Mouse (Mus musculus) testis, adult 2 months (tissue): ENCODE data around the gene Fgf7.

Source experiments
- CTCF ChIP-seq: fragments of 200-500 bp; IDR thresholded peaks from 2 replicates; pipeline ENCODE4 v1.5.1; 2012; ENCODE audit warnings: low read depth, mild to moderate bottlenecking, inconsistent platforms, low read length, moderate library complexity; ENCODE audit not compliant: control insufficient read depth, insufficient read depth, insufficient replicate concordance
- POLR2A ChIP-seq: fragments of 200-500 bp; IDR thresholded peaks from 2 replicates; pipeline ENCODE4 v1.6.1; 2012; ENCODE audit warnings: low read depth, mild to moderate bottlenecking, inconsistent platforms, low read length, moderate library complexity; ENCODE audit not compliant: control insufficient read depth

DNA sequence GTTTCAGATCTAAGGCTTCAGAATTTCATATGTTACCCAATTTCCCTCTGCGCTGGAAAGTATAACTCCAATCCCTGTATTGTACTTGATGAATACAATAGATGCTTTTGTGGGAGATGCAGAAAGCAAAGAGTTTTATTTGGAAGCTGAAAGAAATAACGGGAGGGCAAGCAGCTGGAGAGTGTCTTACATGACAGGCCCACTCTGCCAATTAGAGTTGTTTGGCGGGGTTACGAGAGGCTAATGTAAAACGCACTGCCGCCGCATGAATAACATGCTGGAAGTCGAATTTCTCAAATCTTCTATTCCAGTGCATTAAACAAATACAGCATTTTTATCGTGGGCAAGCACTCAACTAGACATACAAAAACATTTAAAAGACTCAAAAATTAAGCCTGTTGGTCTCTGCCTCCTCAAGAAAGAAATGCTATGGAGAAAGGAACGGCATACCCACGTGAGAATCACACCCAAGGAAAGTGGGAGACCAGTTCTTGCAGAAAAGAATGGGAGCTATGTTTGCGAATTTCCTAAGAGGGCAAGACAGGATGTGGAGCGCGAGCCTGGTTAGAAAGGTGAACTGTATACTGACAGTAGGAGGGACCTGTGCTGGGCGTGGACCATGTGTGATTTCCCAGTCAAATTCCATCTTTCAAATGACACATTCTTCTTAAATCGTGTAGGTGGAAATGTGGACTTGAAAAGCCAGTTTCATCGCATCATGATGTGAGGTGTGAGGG, 26.7 kb downstream of the Fgf7 start:
- TF ChIP-seq POLR2A (no peak), CTCF (no peak)
